Mouse (Mus musculus): ENCODE results near the gene Mettl16. TPM values are rescaled to one million over a fixed set of nuclear protein-coding genes. Genes with fewer than 3 reads are reported as not detected.

The Mettl16 gene
- polyA plus RNA-seq, 1 experiment = 18.5 TPM

DNA sequence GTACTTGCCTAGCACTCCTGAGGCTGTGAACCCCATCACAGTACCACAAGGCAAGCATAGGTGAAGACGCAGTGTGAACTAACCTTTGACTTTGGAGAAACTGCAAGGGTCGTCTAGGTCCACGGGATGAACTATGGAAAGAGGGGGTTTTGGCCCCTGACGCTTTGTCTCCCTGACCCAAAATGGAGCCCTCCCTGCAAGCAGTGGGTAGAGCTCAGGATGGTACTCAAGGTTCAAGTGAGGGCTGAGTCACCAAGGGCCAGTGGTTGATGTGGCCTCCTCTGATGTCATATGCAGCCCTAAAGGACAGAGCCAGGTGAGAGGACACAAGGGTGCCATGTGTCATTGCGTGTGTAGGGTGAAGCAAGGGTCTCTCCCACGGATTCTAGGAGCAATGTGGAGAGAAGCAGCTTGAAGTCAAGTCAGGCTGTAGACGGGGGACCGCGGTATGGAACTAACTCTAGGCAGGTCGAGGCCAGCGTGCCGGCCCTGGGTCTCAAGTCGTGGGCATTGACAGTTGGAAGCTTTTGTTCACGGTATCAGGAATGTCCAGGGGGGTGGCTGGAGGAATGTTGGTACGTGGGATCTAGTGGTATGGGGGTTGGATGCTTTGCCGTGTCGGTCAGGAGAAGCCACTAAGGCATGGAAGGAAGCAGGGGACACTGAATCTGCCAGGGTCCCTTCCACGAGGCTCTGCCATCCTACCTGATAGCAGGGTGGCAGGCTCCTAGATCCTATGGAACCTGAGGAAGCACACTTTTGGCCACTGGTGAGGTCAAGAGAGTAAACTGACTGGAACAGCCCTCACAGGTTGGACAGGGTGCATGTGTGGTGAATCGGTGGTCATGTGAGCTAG, 69.5 kb downstream of the Mettl16 start:
- no peak for DNase-seq (ENCODE audit: low read depth)
- TF ChIP-seq CTCF (IDR thresholded peaks at IDR 0.05; ENCODE audit: borderline replicate concordance, extremely low read depth, insufficient read depth, insufficient read length) (no peak), POLR2A (IDR thresholded peaks at IDR 0.05; ENCODE audit: borderline replicate concordance, extremely low read depth, insufficient read depth, insufficient read length, poor library complexity, severe bottlenecking) (no peak)

DNA sequence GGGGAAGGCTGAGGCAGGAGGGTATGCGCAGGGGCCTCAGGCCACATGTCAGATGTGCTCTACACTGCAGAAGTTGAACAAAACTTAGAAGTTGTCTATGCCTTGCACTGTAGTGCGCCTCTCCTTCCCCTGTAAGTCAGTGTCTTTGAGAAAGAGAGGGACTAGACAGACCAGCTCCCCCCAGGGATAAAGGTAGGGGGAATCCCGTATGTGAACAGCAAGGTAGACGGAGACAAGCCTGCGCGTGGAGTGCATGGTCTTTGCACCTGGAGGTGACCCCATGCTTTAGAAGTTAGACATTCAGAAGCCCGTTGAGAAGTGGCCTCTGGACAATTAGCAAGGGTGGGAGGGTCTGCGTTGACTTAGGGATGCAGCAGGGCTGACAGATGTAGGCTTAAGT, 70.1 kb downstream of the Mettl16 start:
- TF ChIP-seq CTCF (IDR thresholded peaks at IDR 0.05; ENCODE audit: borderline replicate concordance, extremely low read depth, insufficient read depth, insufficient read length) (no peak), POLR2A (IDR thresholded peaks at IDR 0.05; ENCODE audit: borderline replicate concordance, extremely low read depth, insufficient read depth, insufficient read length, poor library complexity, severe bottlenecking) (no peak)
- no peak for DNase-seq (ENCODE audit: low read depth)

- no peak for DNase-seq (ENCODE audit: low read depth)
- TF ChIP-seq POLR2A (IDR thresholded peaks at IDR 0.05; ENCODE audit: borderline replicate concordance, extremely low read depth, insufficient read depth, insufficient read length, poor library complexity, severe bottlenecking) = no peak
- no peak for TF ChIP-seq CTCF (IDR thresholded peaks at IDR 0.05; ENCODE audit: borderline replicate concordance, extremely low read depth, insufficient read depth, insufficient read length)
These were observed 70.7 kb downstream of the Mettl16 start for GRCm38 (mm10) chr11:74841366-74841765.

- TF ChIP-seq POLR2A (IDR thresholded peaks at IDR 0.05; ENCODE audit: borderline replicate concordance, extremely low read depth, insufficient read depth, insufficient read length, poor library complexity, severe bottlenecking) (no peak), CTCF (IDR thresholded peaks at IDR 0.05; ENCODE audit: borderline replicate concordance, extremely low read depth, insufficient read depth, insufficient read length) (no peak)
- no peak for DNase-seq (ENCODE audit: low read depth)
These were observed 71.4 kb downstream of the Mettl16 start for GRCm38 (mm10) chr11:74842045-74842444.

DNA sequence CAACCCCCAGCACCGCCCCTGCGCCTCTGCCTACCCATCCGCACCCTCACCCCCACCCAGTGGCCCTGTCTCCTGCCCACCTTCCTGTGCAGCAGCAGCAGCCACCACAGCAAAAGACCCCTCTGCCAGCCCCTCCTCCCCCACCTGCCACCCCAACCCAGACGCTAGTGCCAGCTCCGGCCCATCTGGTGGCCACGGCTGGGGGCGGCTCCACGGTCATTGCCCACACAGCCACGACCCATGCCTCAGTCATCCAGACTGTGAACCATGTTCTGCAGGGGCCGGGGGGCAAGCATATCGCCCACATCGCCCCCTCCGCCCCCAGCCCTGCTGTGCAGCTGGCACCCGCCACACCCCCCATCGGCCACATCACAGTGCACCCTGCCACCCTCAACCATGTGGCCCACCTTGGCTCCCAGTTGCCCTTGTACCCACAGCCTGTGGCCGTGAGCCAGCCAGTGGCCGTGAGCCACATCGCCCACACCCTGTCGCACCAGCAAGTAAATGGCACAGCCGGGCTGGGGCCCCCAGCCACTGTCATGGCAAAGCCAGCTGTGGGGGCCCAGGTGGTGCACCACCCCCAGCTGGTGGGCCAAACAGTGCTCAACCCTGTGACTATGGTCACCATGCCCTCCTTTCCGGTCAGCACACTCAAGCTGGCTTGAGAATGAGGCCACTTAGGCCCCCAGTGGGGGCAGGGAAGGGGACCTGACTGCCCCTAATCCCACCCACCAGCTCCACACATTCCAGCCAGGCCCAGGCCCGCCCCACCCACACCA, 72.2 kb downstream of the Mettl16 start:
- TF ChIP-seq CTCF (IDR thresholded peaks at IDR 0.05; ENCODE audit: borderline replicate concordance, extremely low read depth, insufficient read depth, insufficient read length) (no peak), POLR2A (IDR thresholded peaks at IDR 0.05; ENCODE audit: borderline replicate concordance, extremely low read depth, insufficient read depth, insufficient read length, poor library complexity, severe bottlenecking) (no peak)
- no peak for DNase-seq (ENCODE audit: low read depth)

- no peak for DNase-seq (ENCODE audit: low read depth)
- TF ChIP-seq POLR2A (IDR thresholded peaks at IDR 0.05; ENCODE audit: borderline replicate concordance, extremely low read depth, insufficient read depth, insufficient read length, poor library complexity, severe bottlenecking) = no peak
- TF ChIP-seq CTCF (IDR thresholded peaks at IDR 0.05; ENCODE audit: borderline replicate concordance, extremely low read depth, insufficient read depth, insufficient read length) = no peak
These were observed 72.7 kb downstream of the Mettl16 start for GRCm38 (mm10) chr11:74843435-74843714.

DNA sequence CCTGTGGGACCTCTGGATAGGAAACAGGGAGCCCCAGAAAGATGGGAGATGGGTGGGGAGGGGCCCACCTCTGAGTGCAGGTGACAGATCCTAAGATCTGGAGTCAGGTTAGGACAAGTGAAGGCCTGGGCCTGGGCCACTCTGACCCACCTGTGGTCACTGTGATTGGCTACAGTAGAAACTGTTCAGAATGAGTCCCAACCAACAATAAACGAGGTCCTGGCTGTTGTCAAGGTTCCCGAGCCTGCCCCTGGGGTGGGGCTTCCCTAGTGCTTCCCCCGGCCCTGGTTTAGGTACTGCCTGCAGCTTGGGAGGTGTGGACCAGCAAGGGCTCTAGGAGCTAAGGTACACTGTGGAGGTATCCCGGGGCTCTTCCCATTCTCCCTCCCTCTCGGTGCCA, 73.1 kb downstream of the Mettl16 start:
- DNase-seq (ENCODE audit: low read depth) = no peak
- TF ChIP-seq CTCF (IDR thresholded peaks at IDR 0.05; ENCODE audit: borderline replicate concordance, extremely low read depth, insufficient read depth, insufficient read length) (no peak), POLR2A (IDR thresholded peaks at IDR 0.05; ENCODE audit: borderline replicate concordance, extremely low read depth, insufficient read depth, insufficient read length, poor library complexity, severe bottlenecking) (no peak)

GRCm38 (mm10) chr11:74845784-74846183, 75.2 kb downstream of the Mettl16 start:
- peak; percentile 48; the same call in 1 of the 2 replicates for TF ChIP-seq CTCF (IDR thresholded peaks at IDR 0.05; ENCODE audit: borderline replicate concordance, extremely low read depth, insufficient read depth, insufficient read length)
- TF ChIP-seq POLR2A (IDR thresholded peaks at IDR 0.05; ENCODE audit: borderline replicate concordance, extremely low read depth, insufficient read depth, insufficient read length, poor library complexity, severe bottlenecking) = no peak
- DNase-seq (ENCODE audit: low read depth) = no peak

- DNase-seq (ENCODE audit: low read depth) = peak; percentile 80
- TF ChIP-seq POLR2A (IDR thresholded peaks at IDR 0.05; ENCODE audit: borderline replicate concordance, extremely low read depth, insufficient read depth, insufficient read length, poor library complexity, severe bottlenecking) (no peak), CTCF (IDR thresholded peaks at IDR 0.05; ENCODE audit: borderline replicate concordance, extremely low read depth, insufficient read depth, insufficient read length) (peak; percentile 90)
These were observed 77.4 kb downstream of the Mettl16 start for GRCm38 (mm10) chr11:74847919-74848521.

DNA sequence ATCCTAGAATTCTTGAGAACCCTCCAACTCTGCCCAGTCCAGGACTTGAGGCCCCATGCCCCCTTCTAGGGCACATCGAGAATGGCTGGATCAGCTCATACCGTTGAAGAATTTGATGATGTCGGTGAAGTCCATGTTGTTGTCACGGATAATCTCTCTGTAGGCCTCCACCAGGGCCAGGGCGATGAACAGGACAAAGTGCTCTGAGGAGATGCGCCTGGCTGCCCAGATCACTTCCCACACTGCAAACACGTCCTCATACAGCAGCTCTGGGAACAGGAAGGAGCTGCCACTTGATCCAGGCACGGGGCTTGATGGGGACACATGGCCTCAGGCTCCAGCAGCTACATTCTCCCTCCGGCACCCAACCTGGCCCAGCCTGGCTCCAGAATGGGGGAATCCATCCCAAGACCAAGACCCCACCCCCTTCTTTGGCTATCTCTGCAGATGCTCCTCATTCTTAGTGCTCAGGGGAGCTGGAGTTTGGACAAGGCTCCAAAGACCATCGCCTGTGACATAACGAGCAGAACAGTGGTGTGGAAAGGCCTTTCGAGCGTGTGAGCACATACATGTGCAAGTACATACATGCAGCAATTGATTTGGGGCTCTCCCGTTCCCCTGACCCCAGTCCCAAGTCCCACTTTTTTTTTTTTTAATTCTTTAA, 80.5 kb downstream of the Mettl16 start:
- TF ChIP-seq CTCF (IDR thresholded peaks at IDR 0.05; ENCODE audit: borderline replicate concordance, extremely low read depth, insufficient read depth, insufficient read length) (no peak), POLR2A (IDR thresholded peaks at IDR 0.05; ENCODE audit: borderline replicate concordance, extremely low read depth, insufficient read depth, insufficient read length, poor library complexity, severe bottlenecking) (no peak)
- DNase-seq (ENCODE audit: low read depth) = no peak

- TF ChIP-seq CTCF (IDR thresholded peaks at IDR 0.05; ENCODE audit: borderline replicate concordance, extremely low read depth, insufficient read depth, insufficient read length) (no peak), POLR2A (IDR thresholded peaks at IDR 0.05; ENCODE audit: borderline replicate concordance, extremely low read depth, insufficient read depth, insufficient read length, poor library complexity, severe bottlenecking) (no peak)
- no peak for DNase-seq (ENCODE audit: low read depth)
These were observed 87.1 kb downstream of the Mettl16 start for GRCm38 (mm10) chr11:74857756-74858155.

All from brain, embryonic 14.5 days (tissue).